Mouse (Mus musculus) brain, embryonic 14.5 days (tissue): Measurements from ENCODE around the gene Ezh2.

ENCODE experiments used
- CTCF ChIP-seq: fragments of 200-500 bp; IDR thresholded peaks from 2 replicates; pipeline ENCODE4 v1.5.1; 2012; ENCODE audit warnings: inconsistent platforms, mild to moderate bottlenecking, moderate library complexity, borderline replicate concordance; ENCODE audit not compliant: insufficient read depth, insufficient read length; ENCODE audit errors: extremely low read depth
- POLR2A ChIP-seq: fragments of 200-500 bp; IDR thresholded peaks from 2 replicates; pipeline ENCODE4 v1.6.1; 2012; ENCODE audit warnings: mild to moderate bottlenecking, inconsistent platforms, borderline replicate concordance; ENCODE audit not compliant: poor library complexity, insufficient read depth, insufficient read length, severe bottlenecking; ENCODE audit errors: extremely low read depth

DNA sequence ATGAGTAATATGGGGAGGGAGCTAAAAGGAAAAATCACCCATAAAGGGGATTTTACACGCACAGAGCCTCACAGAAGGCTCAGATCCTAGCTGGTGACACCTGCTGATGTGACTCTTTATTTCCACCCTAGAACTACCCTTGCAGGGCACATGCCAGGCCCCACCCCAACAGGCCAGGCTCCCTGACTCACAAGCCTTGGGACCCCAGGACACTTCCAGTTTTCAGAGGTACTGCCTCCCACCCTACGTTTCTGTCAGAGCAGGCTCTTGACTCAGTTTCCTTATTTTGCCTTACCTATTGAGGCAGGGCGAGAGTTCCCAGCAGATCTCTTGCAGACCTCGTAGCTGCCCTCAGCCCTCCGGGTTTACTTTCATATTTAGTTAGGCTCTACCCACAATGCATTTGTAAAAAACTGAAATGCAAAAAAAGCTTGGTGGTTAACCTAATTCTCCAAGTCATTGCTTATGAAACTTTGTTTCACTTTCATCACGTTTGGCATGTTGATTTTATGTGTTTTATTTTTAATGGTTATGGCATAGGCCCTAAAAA lies 41.5 kb upstream of the Ezh2 start:
- no peak for TF ChIP-seq CTCF
- no peak for TF ChIP-seq POLR2A
